Mouse (Mus musculus) bone marrow, adult 2 months (tissue): Measurements from ENCODE around the gene Efcab11. TPM values are rescaled to one million over a fixed set of nuclear protein-coding genes. Genes with fewer than 3 reads are reported as not detected.

Experiments used
- H3K27ac ChIP-seq: fragments of 200-500 bp; 2 replicates; pipeline ENCODE4 v1.5.1; 2012; ENCODE audit warnings: low read depth, mild to moderate bottlenecking, control low read depth, inconsistent platforms, low read length; ENCODE audit not compliant: control insufficient read depth, poor library complexity, insufficient read depth
- H3K4me1 ChIP-seq: fragments of 200-500 bp; 2 replicates; pipeline ENCODE4 v1.6.1; 2011; ENCODE audit warnings: low read length; ENCODE audit not compliant: control insufficient read depth, insufficient read depth
- H3K4me3 ChIP-seq: fragments of 200-500 bp; replicated peaks from 2 replicates; pipeline ENCODE3; 2011; ENCODE audit warnings: mild to moderate bottlenecking, low read depth, low read length, control low read depth; ENCODE audit not compliant: control insufficient read depth
- CTCF ChIP-seq: fragments of 200-500 bp; IDR thresholded peaks from 2 replicates; pipeline ENCODE4 v1.5.1; 2011; ENCODE audit warnings: low read length, control low read depth; ENCODE audit not compliant: control insufficient read depth, insufficient read depth
- POLR2A ChIP-seq: fragments of 200-500 bp; IDR thresholded peaks from 2 replicates; pipeline ENCODE4 v1.6.1; 2011; ENCODE audit warnings: low read depth, mild to moderate bottlenecking, control low read depth, low read length, borderline replicate concordance; ENCODE audit not compliant: control insufficient read depth
- WGBS: fragments of 180-500 bp; shearing (Covaris S2); methylation state at CpG from one replicate; pipeline ENCODE4 v1.1.7; 2018; 5-methylcytosine and 5-hydroxymethylcytosine counted together
- polyA plus RNA-seq: library from polyadenylated mRNA; stranded (reverse); fragments of >200 nt; gene quantifications from 2 replicates; pipeline ENCODE4 v1.2.4, GENCODE M21; 2011; ENCODE audit warnings: low replicate concordance; ENCODE audit not compliant: missing spikeins, insufficient read depth, insufficient read length

The Efcab11 gene
- polyA plus RNA-seq, result 4.7 and 7.1 TPM in 2 replicates

GRCm38 (mm10) chr12:99884269-99885261 is at the start of gene Efcab11, which contains the start of gene Tdp1:
Gene Efcab11 (minus strand): TSS chr12:99884439.
Gene Tdp1 (plus strand): TSS chr12:99884517.
- under 1% methylated on average over 71 of the region's 73 CpGs for WGBS
- Histone ChIP-seq H3K4me1 (peaks cover 2% of the 10 kb centered on the region; the same call in 1 of the 2 replicates), H3K4me3 (peak within 1 kb of the TSS; percentile 94), H3K27ac (peak within 1 kb of the TSS; percentile 80)
- TF ChIP-seq POLR2A, result peak; percentile 90; the same call in 1 of the 2 replicates
- no peak for TF ChIP-seq CTCF

GRCm38 (mm10) chr12:99933630-99934029 is 49.4 kb upstream of the Efcab11 start:
- no peak overlapping the region for H3K4me3 ChIP-seq
- 86% methylated on average over 3 of the region's 3 CpGs for WGBS
- no peak overlapping the region for H3K27ac ChIP-seq
- TF ChIP-seq CTCF (no peak), POLR2A (no peak)
- no peaks in the 10 kb centered on the region; the same call in 1 of the 2 replicates for H3K4me1 ChIP-seq

- H3K4me3 ChIP-seq, result no peak overlapping the region
- TF ChIP-seq CTCF (no peak), POLR2A (no peak)
- no peak overlapping the region for H3K27ac ChIP-seq
- H3K4me1 ChIP-seq, result no peaks in the 10 kb centered on the region; the same call in 1 of the 2 replicates
- 85% methylated on average over 4 of the region's 4 CpGs for WGBS
Observed at GRCm38 (mm10) chr12:99932245-99932644, 48.0 kb upstream of the Efcab11 start.

- WGBS, result 83% methylated on average over 1 of the region's 1 CpGs
- Histone ChIP-seq H3K27ac (no peak overlapping the region), H3K4me3 (no peak overlapping the region), H3K4me1 (no peaks in the 10 kb centered on the region; the same call in 1 of the 2 replicates)
- TF ChIP-seq POLR2A (no peak), CTCF (no peak)
Observed at GRCm38 (mm10) chr12:99929160-99929559, 44.9 kb upstream of the Efcab11 start.

GRCm38 (mm10) chr12:99928311-99928710 is 44.1 kb upstream of the Efcab11 start:
- TF ChIP-seq POLR2A (no peak), CTCF (no peak)
- WGBS, result 91% methylated on average over 7 of the region's 7 CpGs
- H3K4me3 ChIP-seq, result no peak overlapping the region

GRCm38 (mm10) chr12:99923703-99924102 is 39.5 kb upstream of the Efcab11 start:
- Histone ChIP-seq H3K4me3 (no peak overlapping the region), H3K4me1 (no peaks in the 10 kb centered on the region), H3K27ac (no peak overlapping the region)
- no peak for TF ChIP-seq CTCF
- TF ChIP-seq POLR2A, result no peak
- 89% methylated on average over 5 of the region's 5 CpGs for WGBS

More at GRCm38 (mm10) chr12:99928311-99928710, 44.1 kb upstream of the Efcab11 start:
- no peaks in the 10 kb centered on the region; the same call in 1 of the 2 replicates for H3K4me1 ChIP-seq
- no peak overlapping the region for H3K27ac ChIP-seq

- 85% methylated on average over 5 of the region's 5 CpGs for WGBS
- Histone ChIP-seq H3K4me3 (no peak overlapping the region), H3K4me1 (no peaks in the 10 kb centered on the region), H3K27ac (no peak overlapping the region)
- TF ChIP-seq POLR2A (no peak), CTCF (no peak)
Observed at GRCm38 (mm10) chr12:99923131-99923606, 38.9 kb upstream of the Efcab11 start.

GRCm38 (mm10) chr12:99921045-99921444 is 36.8 kb upstream of the Efcab11 start:
- Histone ChIP-seq H3K4me3 (no peak overlapping the region), H3K4me1 (no peaks in the 10 kb centered on the region), H3K27ac (no peak overlapping the region)
- TF ChIP-seq POLR2A, result no peak
- peak; percentile 27; the same call in 1 of the 2 replicates for TF ChIP-seq CTCF
- 89% methylated on average over 3 of the region's 3 CpGs for WGBS
